ENCODE assay signal across 21 mouse cellular contexts in the genomic region with DNA sequence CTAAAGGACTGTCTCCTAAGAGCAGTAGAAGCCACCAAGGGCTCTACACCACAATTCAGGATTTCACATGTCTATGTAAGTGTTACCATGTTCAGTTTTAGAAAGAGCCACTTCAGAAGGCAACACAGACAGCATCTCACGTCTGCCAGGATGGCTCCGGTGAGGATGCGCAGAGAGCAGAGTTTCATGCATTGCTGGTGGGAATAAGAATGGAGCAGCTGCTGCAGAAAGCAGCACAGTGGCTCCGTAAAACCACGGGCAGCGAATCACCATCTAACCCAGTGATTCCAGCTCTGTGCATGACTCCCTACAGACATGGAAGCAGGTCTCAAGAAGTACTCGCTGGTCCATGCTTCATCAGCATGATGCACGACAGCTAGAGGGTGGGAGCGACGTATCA. TPM values are rescaled to one million over a fixed set of nuclear protein-coding genes. Genes with fewer than 3 reads are reported as not detected.
"Had no signal": no experiment of that assay in that cellular context is flagged by ENCODE, and none has a peak within 500 bp of the region (broad histone marks: within the 10 kb centered on the region; RNA-seq: fewer than 3 reads in every experiment).

No protein-coding gene starts in this region.

- H3K27ac ChIP-seq: lung, embryonic 15.5 days; macrophage; midbrain, embryonic 13.5 days; midbrain, embryonic 15.5 days; neural tube, embryonic 12.5 days; stomach, embryonic 15.5 days; stomach, postnatal 0 days had no signal

- H3K4me2 ChIP-seq: lung, embryonic 15.5 days; midbrain, embryonic 11.5 days; midbrain, embryonic 13.5 days; midbrain, embryonic 15.5 days; neural tube, embryonic 12.5 days; stomach, embryonic 15.5 days had no signal

- H3K36me3 ChIP-seq: lung, embryonic 15.5 days; midbrain, embryonic 13.5 days; midbrain, embryonic 15.5 days; neural tube, embryonic 12.5 days; stomach, embryonic 15.5 days had no signal

- ATAC-seq: lung, postnatal 0 days; midbrain, embryonic 13.5 days; midbrain, embryonic 15.5 days had no signal

- H3K9ac ChIP-seq: lung, embryonic 15.5 days; midbrain, embryonic 13.5 days; midbrain, embryonic 15.5 days; neural tube, embryonic 12.5 days; stomach, embryonic 15.5 days had no signal

- H3K4me3 ChIP-seq: lung, embryonic 15.5 days; megakaryocyte, embryonic 14.5 days; midbrain, embryonic 13.5 days; midbrain, embryonic 15.5 days; neural tube, embryonic 12.5 days; stomach, embryonic 15.5 days had no signal

- DNase-seq: lung, adult 2 months; lung, postnatal 14 days; lung, postnatal 36 days; right cerebral cortex, postnatal 25 days; thymus, adult 2 months; thymus, postnatal 14 days; thymus, postnatal 36 days had no signal

- H3K27me3 ChIP-seq: lung, embryonic 15.5 days; midbrain, embryonic 13.5 days; midbrain, embryonic 15.5 days; neural tube, embryonic 12.5 days; stomach, embryonic 15.5 days had no signal

- H3K9me3 ChIP-seq: lung, embryonic 15.5 days; megakaryocyte, embryonic 14.5 days; midbrain, embryonic 13.5 days; midbrain, embryonic 15.5 days; neural tube, embryonic 12.5 days; stomach, embryonic 15.5 days had no signal

- H3K4me1 ChIP-seq: lung, embryonic 15.5 days; megakaryocyte, embryonic 14.5 days; midbrain, embryonic 13.5 days; midbrain, embryonic 15.5 days; neural tube, embryonic 12.5 days; stomach, embryonic 15.5 days had no signal

RNA-seq across cellular contexts. Expression of a gene that starts 31.5 kb away (rescaled TPM):
- total RNA-seq: megakaryocyte progenitor cell, adult 5-6 weeks; monocyte, adult 5-6 weeks; neutrophil, adult 5-6 weeks had no signal
- polyA plus RNA-seq: lung, adult 2 months; lung, postnatal 0 days; spleen, adult 2 months had no signal
